Mouse (Mus musculus): ENCODE data around the gene Timp1.

DNA sequence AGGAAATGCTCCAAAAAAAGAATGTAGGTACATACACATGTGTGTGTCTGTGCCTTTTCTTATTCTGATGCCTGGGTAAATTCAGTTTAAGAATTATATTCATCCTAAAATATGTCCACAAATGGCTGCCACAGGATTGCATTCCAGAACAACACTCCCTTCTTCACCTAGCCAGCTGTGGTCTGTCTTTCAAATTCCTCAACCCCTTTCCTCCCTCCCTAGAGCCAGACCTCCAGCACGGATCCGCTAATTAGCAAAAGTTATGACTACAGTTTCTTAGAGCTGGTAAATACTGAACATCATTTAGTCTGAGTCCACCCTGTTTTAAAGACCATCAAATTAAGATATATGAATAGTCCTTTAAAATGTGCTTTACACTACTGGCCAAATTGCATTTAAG is 22.1 kb upstream of the Timp1 start:
- TF ChIP-seq CTCF (IDR thresholded peaks at IDR 0.05; ENCODE audit: control insufficient read depth, insufficient read depth, low read length) (no peak), POLR2A (IDR thresholded peaks at IDR 0.05; ENCODE audit: borderline replicate concordance, control insufficient read depth, low read depth, low read length) (no peak)
